Mouse (Mus musculus): ENCODE data around the gene 4930524J08Rik. TPM values are rescaled to one million over a fixed set of nuclear protein-coding genes. Genes with fewer than 3 reads are reported as not detected.

Gene 4930524J08Rik
- polyA plus RNA-seq, 1 experiment from 2014 or later = 2.8 TPM

DNA sequence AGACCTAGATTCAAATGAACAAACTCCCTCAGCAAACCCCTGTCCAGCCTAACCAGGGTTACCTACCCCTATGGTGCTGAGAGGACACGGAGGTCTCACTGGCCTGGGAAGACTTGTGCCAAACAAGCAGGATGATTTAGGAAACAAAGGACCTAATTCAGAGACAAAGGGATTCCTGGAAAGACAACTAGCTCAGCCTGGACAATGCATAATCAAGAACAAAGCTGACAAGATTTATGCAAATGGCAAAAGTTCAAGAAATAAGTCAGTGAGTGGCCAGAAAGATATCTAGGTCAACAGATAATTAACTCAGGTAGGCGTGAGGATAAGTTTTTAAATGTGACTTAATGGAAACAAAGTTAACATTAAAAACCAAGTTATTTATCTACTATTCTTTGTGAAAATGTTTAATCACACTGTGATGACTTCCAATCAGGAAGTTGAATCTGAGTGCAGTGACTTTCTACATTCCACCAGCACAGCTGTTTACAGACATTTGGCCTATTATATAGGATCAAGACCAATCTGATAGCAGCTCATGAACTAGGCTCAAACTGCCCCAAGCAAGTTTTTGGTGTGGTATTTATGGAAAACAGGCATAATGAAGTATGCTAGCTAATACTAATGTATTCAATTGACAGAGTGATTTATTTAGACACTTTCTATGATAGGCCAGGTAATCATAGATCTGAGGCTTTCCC is 19.5 kb upstream of the 4930524J08Rik start:
- no peaks in the 10 kb centered on the region for H3K27me3 ChIP-seq (ENCODE audit: control insufficient read depth, insufficient read depth, low read length)
- H3K9ac ChIP-seq (ENCODE audit: low read length) = no peak overlapping the region
- no peak overlapping the region for H3K27ac ChIP-seq (ENCODE audit: low read depth, low read length)
- H3K4me2 ChIP-seq (ENCODE audit: low read depth, low read length, severe bottlenecking) = no peak overlapping the region
- H3K4me3 ChIP-seq (ENCODE audit: low read depth, low read length) = no peak overlapping the region
- no peaks in the 10 kb centered on the region for H3K9me3 ChIP-seq (ENCODE audit: control insufficient read depth, low read length)
- peaks cover 5% of the 10 kb centered on the region for H3K36me3 ChIP-seq (ENCODE audit: control insufficient read depth, insufficient read depth, low read length)
- DNase-seq (ENCODE audit: low spot score) (no peak), ATAC-seq (replicated peaks; ENCODE audit: low FRiP score) (no peak)
- H3K4me1 ChIP-seq (replicated peaks; ENCODE audit: control insufficient read depth, insufficient read depth, low read length) = no peaks in the 10 kb centered on the region; the same call in 1 of the 2 replicates
- 81% methylated on average over 2 of the region's 2 CpGs for WGBS

DNA sequence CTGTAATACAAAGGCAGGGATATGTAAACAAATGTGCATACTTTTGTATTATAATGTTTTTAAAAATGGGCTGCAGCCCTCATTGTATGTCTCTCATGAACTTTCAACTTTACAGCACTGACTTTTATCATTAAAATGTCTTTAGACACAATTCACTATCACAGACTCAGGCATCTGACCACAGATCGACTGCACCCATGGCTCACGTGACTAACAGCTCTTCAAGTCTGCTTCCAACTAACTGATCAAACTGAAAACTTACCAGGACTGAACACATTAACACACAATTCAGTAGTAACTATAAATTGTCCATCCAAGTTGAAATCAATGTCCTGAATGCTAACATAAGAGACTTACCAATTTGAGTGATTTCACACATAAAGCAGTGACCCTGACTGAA is 18.9 kb upstream of the 4930524J08Rik start:
- Histone ChIP-seq H3K4me1 (replicated peaks; ENCODE audit: control insufficient read depth, insufficient read depth, low read length) (no peaks in the 10 kb centered on the region), H3K9ac (ENCODE audit: low read length) (no peak overlapping the region), H3K27ac (ENCODE audit: low read depth, low read length) (no peak overlapping the region), H3K36me3 (ENCODE audit: control insufficient read depth, insufficient read depth, low read length) (peaks cover 5% of the 10 kb centered on the region), H3K4me3 (ENCODE audit: low read depth, low read length) (no peak overlapping the region), H3K27me3 (ENCODE audit: control insufficient read depth, insufficient read depth, low read length) (no peaks in the 10 kb centered on the region), H3K9me3 (ENCODE audit: control insufficient read depth, low read length) (no peaks in the 10 kb centered on the region), H3K4me2 (ENCODE audit: low read depth, low read length, severe bottlenecking) (no peak overlapping the region)
- no peak for ATAC-seq (replicated peaks; ENCODE audit: low FRiP score)
- 91% methylated on average over 2 of the region's 2 CpGs for WGBS
- DNase-seq (ENCODE audit: low spot score) = no peak

DNA sequence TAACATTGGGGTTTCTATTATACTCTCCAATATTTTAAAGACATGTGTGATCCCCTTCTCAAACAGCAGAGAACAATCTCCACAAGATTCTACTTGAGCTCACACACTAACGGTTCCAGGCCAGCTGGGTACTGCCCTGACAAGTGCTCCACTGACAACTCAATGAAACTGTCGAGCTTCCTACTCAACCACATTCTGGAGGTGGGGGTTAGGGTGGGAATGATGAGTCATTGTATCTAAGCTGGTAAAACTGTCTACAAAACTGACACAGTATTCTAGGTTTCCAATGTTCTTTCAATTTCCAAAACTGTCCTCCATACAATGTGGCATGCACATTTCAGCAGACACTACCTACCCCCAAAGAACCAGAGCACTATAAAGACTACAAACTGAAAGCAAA is 4.9 kb upstream of the 4930524J08Rik start:
- H3K4me1 ChIP-seq (replicated peaks; ENCODE audit: control insufficient read depth, insufficient read depth, low read length) = peaks cover 5% of the 10 kb centered on the region; the same call in 1 of the 2 replicates
- no peaks in the 10 kb centered on the region for H3K36me3 ChIP-seq (ENCODE audit: control insufficient read depth, insufficient read depth, low read length)
- H3K4me2 ChIP-seq (ENCODE audit: low read depth, low read length, severe bottlenecking) = peak overlapping the region; percentile 6; the same call in 1 of the 2 replicates
- no peak overlapping the region for H3K9ac ChIP-seq (ENCODE audit: low read length)
- no peaks in the 10 kb centered on the region for H3K9me3 ChIP-seq (ENCODE audit: control insufficient read depth, low read length)
- no peak overlapping the region for H3K27ac ChIP-seq (ENCODE audit: low read depth, low read length)
- H3K4me3 ChIP-seq (ENCODE audit: low read depth, low read length) = no peak overlapping the region
- no peaks in the 10 kb centered on the region for H3K27me3 ChIP-seq (ENCODE audit: control insufficient read depth, insufficient read depth, low read length)
- 33% methylated on average over 2 of the region's 2 CpGs for WGBS
- ATAC-seq (replicated peaks; ENCODE audit: low FRiP score) (no peak), DNase-seq (ENCODE audit: low spot score) (no peak)

DNA sequence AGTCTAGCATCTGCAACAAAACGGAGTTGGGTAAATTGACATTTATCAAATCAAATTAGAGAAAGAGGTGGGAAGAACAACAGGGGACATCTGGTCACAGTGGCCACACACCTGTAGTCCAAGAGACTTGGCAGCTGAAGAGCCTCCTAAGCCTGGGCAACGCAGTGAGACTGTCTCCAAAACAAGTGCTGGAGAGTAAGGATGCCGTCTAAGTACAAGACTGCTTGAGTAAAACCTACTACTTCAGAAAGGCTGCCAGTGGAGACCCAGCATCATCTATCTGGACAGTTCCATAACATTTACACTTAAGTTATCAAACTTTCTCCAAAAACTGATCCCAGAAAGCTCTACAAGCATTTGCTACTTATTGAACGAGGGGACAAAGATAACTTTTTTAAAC is 3.8 kb upstream of the 4930524J08Rik start:
- no peak for ATAC-seq (replicated peaks; ENCODE audit: low FRiP score)
- peak overlapping the region; percentile 36; the same call in 1 of the 2 replicates for H3K4me2 ChIP-seq (ENCODE audit: low read depth, low read length, severe bottlenecking)
- 76% methylated on average over 4 of the region's 4 CpGs for WGBS

DNA sequence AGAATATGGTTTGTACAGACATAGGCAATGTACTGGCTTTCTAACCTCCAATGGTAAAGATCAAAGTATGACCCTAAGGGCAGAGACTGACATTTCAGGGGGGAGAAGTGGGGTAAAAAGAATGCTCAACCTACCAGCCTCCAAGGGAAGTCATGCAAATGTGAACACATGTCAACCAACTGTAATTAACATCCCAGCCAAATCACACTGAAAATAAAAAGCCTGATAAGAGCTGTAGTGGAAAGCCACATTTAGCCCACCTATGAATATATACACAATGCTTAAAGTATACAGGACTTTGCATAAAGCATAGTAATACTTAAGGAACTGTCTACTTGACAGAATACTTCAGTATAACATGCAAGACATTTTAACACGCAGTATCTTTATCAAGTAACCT is 3.1 kb upstream of the 4930524J08Rik start:
- peak overlapping the region; percentile 97 for H3K4me3 ChIP-seq (ENCODE audit: low read depth, low read length)
- H3K36me3 ChIP-seq (ENCODE audit: control insufficient read depth, insufficient read depth, low read length) = no peaks in the 10 kb centered on the region
- H3K9me3 ChIP-seq (ENCODE audit: control insufficient read depth, low read length) = no peaks in the 10 kb centered on the region
- no peak overlapping the region for H3K9ac ChIP-seq (ENCODE audit: low read length)
- no peaks in the 10 kb centered on the region for H3K27me3 ChIP-seq (ENCODE audit: control insufficient read depth, insufficient read depth, low read length)
- peaks cover 5% of the 10 kb centered on the region; the same call in 1 of the 2 replicates for H3K4me1 ChIP-seq (replicated peaks; ENCODE audit: control insufficient read depth, insufficient read depth, low read length)
- DNase-seq (ENCODE audit: low spot score) = no peak
- WGBS = 90% methylated on average over 1 of the region's 1 CpGs
- no peak for ATAC-seq (replicated peaks; ENCODE audit: low FRiP score)
- H3K4me2 ChIP-seq (ENCODE audit: low read depth, low read length, severe bottlenecking) = peak overlapping the region; percentile 39
- no peak overlapping the region for H3K27ac ChIP-seq (ENCODE audit: low read depth, low read length)

More for the DNA sequence above, 3.8 kb upstream of the 4930524J08Rik start:
- Histone ChIP-seq H3K27ac (ENCODE audit: low read depth, low read length) (no peak overlapping the region), H3K4me1 (replicated peaks; ENCODE audit: control insufficient read depth, insufficient read depth, low read length) (peaks cover 5% of the 10 kb centered on the region; the same call in 1 of the 2 replicates), H3K9me3 (ENCODE audit: control insufficient read depth, low read length) (no peaks in the 10 kb centered on the region), H3K27me3 (ENCODE audit: control insufficient read depth, insufficient read depth, low read length) (no peaks in the 10 kb centered on the region), H3K4me3 (ENCODE audit: low read depth, low read length) (no peak overlapping the region), H3K9ac (ENCODE audit: low read length) (no peak overlapping the region), H3K36me3 (ENCODE audit: control insufficient read depth, insufficient read depth, low read length) (no peaks in the 10 kb centered on the region)
- DNase-seq (ENCODE audit: low spot score) = no peak

DNA sequence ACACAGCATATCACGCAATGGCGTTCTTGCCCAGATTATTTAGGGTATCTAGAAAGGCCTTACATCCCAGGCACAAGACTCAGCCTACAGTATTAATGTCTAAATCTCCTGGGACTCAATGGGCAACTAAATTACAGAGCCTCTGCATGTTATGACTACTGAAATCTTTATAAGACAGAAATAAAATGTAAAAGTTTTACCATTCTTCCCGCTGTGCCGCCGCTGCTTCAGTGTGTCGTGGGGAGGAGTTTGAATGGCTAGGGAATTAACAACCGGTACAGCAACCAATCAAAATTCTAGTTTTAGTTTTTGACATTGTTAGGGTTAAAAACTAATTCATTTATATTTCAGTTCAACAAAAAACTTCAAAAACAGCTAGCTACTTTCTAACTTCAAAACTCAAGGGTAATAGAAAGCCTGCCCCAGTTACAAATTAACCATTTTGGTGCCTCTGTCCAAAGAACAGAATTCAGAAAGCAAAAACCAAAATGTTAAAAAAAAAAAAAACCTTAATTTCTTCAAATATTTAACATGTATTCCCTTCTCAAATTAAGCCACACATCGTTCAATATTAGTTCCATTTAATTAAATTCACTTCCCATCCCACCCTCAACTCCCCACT is 2.4 kb upstream of the 4930524J08Rik start:
- 22% methylated on average over 8 of the region's 8 CpGs for WGBS
- Histone ChIP-seq H3K9ac (ENCODE audit: low read length) (peak overlapping the region; percentile 99), H3K27me3 (ENCODE audit: control insufficient read depth, insufficient read depth, low read length) (no peaks in the 10 kb centered on the region), H3K4me1 (replicated peaks; ENCODE audit: control insufficient read depth, insufficient read depth, low read length) (peaks cover 5% of the 10 kb centered on the region; the same call in 1 of the 2 replicates), H3K36me3 (ENCODE audit: control insufficient read depth, insufficient read depth, low read length) (no peaks in the 10 kb centered on the region), H3K4me2 (ENCODE audit: low read depth, low read length, severe bottlenecking) (peak overlapping the region; percentile 72), H3K27ac (ENCODE audit: low read depth, low read length) (no peak overlapping the region), H3K9me3 (ENCODE audit: control insufficient read depth, low read length) (no peaks in the 10 kb centered on the region), H3K4me3 (ENCODE audit: low read depth, low read length) (peak overlapping the region; percentile 97)
- ATAC-seq (replicated peaks; ENCODE audit: low FRiP score) = no peak
- no peak for DNase-seq (ENCODE audit: low spot score)

DNA sequence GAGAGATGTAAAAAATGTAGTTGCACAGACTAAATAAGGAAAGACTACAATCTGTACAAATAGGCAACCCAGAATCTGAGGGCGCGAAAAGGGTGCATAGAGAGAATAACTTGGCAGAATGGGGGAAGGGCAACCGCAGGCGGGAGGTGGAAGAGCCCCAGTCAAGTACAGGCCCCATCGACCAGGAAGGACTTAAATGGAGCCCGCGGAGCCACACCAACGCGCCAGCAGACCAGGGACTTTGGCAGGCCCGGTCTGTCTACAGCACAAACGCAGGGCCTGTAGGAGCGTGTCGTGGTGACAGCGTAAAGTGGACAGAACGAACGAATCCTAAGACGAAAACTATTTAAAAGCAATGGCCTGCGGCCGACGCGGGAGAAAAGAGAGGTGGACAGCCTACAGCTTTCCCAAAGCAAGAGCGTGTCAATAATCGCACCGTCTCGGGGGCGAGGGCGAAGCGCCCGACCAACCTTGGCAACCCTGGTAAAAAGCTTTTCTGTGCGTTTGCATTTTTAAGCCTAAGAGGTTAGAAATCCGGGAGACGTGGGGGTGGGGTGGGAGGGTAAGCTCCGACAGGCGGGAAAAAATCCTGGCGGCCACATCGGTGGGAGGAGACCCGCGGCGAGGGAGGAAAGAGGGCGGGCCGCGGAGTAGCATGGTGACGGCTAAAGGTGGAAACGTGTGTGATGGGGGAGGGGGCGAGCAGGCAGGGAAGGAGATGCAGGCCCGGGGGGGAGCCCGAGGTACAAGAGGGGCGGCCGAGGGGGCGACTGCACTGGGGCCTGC is 1.2 kb upstream of the 4930524J08Rik start:
- Histone ChIP-seq H3K4me1 (replicated peaks; ENCODE audit: control insufficient read depth, insufficient read depth, low read length) (peaks cover 5% of the 10 kb centered on the region; the same call in 1 of the 2 replicates), H3K9ac (ENCODE audit: low read length) (peak overlapping the region; percentile 99), H3K27ac (ENCODE audit: low read depth, low read length) (peak overlapping the region; percentile 98), H3K36me3 (ENCODE audit: control insufficient read depth, insufficient read depth, low read length) (no peaks in the 10 kb centered on the region), H3K9me3 (ENCODE audit: control insufficient read depth, low read length) (no peaks in the 10 kb centered on the region), H3K27me3 (ENCODE audit: control insufficient read depth, insufficient read depth, low read length) (no peaks in the 10 kb centered on the region), H3K4me2 (ENCODE audit: low read depth, low read length, severe bottlenecking) (peak overlapping the region; percentile 72), H3K4me3 (ENCODE audit: low read depth, low read length) (peak overlapping the region; percentile 97)
- ATAC-seq (replicated peaks; ENCODE audit: low FRiP score) (peak; percentile 65), DNase-seq (ENCODE audit: low spot score) (peak; percentile 92)
- WGBS = under 1% methylated on average over 44 of the region's 50 CpGs

DNA sequence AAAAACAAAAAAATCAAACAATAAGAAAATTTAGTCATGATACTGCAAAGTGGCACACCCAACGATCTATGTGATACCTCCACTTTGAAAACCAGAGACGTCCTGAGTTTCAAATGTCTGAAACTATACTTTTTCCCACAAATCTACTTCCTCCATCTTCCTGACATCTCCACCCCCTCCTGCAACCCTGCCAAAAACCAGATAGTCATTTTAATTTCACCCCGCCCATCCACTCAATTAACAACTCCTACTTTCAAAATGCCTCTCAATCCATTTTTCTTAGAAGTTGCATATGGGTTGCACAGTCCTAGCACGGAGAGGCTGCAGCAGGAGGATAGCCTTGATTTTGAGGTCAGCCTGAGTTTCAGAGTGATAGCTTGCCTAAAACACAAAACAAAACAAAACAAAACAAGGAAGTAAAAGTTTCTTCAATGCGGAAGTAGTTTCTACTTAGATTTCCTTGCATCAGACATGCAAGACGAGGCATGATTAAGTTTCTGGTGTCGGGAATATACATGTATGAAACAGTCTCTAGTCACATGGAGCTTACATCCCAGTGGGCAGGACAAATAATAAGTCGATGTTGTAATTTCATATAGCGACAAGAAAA is 4.7 kb downstream of the 4930524J08Rik start:
- WGBS = 93% methylated on average over 9 of the region's 9 CpGs
- no peak overlapping the region for H3K27ac ChIP-seq (ENCODE audit: low read depth, low read length)
- H3K4me3 ChIP-seq (ENCODE audit: low read depth, low read length) = no peak overlapping the region
- no peaks in the 10 kb centered on the region for H3K4me1 ChIP-seq (replicated peaks; ENCODE audit: control insufficient read depth, insufficient read depth, low read length)
- no peaks in the 10 kb centered on the region for H3K36me3 ChIP-seq (ENCODE audit: control insufficient read depth, insufficient read depth, low read length)
- no peak overlapping the region for H3K4me2 ChIP-seq (ENCODE audit: low read depth, low read length, severe bottlenecking)
- H3K27me3 ChIP-seq (ENCODE audit: control insufficient read depth, insufficient read depth, low read length) = no peaks in the 10 kb centered on the region
- H3K9ac ChIP-seq (ENCODE audit: low read length) = no peak overlapping the region
- DNase-seq (ENCODE audit: low spot score) = no peak
- no peak for ATAC-seq (replicated peaks; ENCODE audit: low FRiP score)
- no peaks in the 10 kb centered on the region for H3K9me3 ChIP-seq (ENCODE audit: control insufficient read depth, low read length)

Measured in forebrain, embryonic 11.5 days (tissue).